9 mouse cellular contexts compared by ENCODE assay signal in the genomic region with DNA sequence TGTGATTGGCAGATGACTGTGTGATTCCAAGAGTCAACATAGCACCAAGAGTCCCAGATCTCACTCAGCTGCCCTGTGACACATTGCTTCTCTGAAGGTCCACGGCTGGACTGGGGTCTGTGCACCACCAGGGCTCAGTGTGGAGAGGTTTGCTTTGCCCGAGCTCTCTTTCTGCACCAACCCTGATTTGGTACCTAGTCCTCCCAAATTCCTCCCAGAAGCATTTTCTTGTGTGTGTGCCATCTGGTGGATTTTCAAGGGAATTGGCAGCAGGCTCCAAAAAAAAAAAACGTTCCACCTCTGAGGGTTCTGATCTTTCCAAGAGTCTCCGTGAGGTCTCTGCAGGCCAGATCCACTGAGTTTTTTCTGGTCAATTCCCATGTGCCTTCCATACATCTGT.
DNase-seq lines count a peak whose midpoint lies in the region; ATAC-seq lines count a peak whose summit lies in the region.
"Had no signal": no experiment of that assay in that cellular context is flagged by ENCODE, and none has a peak within 500 bp of the region (broad histone marks: within the 10 kb centered on the region; RNA-seq: fewer than 3 reads in every experiment).

No protein-coding gene starts in this region.

- no peak overlapping the region for H3K4me3 ChIP-seq in kidney, embryonic 16.5 days (ENCODE audit: low read length)
- H3K4me3 ChIP-seq: embryonic facial prominence, embryonic 15.5 days had no signal

- no peaks in the 10 kb centered on the region for H3K9me3 ChIP-seq in kidney, embryonic 16.5 days (ENCODE audit: low read length)
- H3K9me3 ChIP-seq: embryonic facial prominence, embryonic 15.5 days had no signal

- H3K27me3 ChIP-seq in kidney, embryonic 16.5 days (ENCODE audit: insufficient read depth, low read length): no peaks in the 10 kb centered on the region
- H3K27me3 ChIP-seq: embryonic facial prominence, embryonic 15.5 days had no signal

- 26% methylated on average over 4 of the region's 4 CpGs for WGBS in kidney, embryonic 16.5 days

- no peak overlapping the region for H3K4me2 ChIP-seq in kidney, embryonic 16.5 days (replicated peaks; ENCODE audit: low read depth, low read length)
- H3K4me2 ChIP-seq: embryonic facial prominence, embryonic 15.5 days had no signal

- no peak for ATAC-seq in kidney, embryonic 16.5 days (ENCODE audit: low FRiP score, low TSS enrichment)

- H3K27ac ChIP-seq in kidney, embryonic 16.5 days (ENCODE audit: low read length): no peak overlapping the region
- H3K27ac ChIP-seq: embryonic facial prominence, embryonic 15.5 days had no signal

- H3K4me1 ChIP-seq in kidney, embryonic 16.5 days (ENCODE audit: insufficient read depth, low read length): no peaks in the 10 kb centered on the region
- H3K4me1 ChIP-seq: embryonic facial prominence, embryonic 15.5 days had no signal

- H3K36me3 ChIP-seq in kidney, embryonic 16.5 days (ENCODE audit: insufficient read depth, low read length): no peaks in the 10 kb centered on the region
- H3K36me3 ChIP-seq: embryonic facial prominence, embryonic 15.5 days had no signal

- intact Hi-C loops in left cerebral cortex, postnatal 25 days (cut with DNase I): loop anchor here (1.0 kb wide), 1 partner anchor 489 kb away; no protein-coding TSS in a partner anchor

- DNase-seq in adrenal gland, postnatal 10 days: peak; percentile 17
- DNase-seq in adrenal gland, postnatal 4 days (ENCODE audit: low spot score in 2 of 2): no peak
- DNase-seq in kidney, postnatal 4 days: peak; percentile 12 to 36
- DNase-seq in R1 (ENCODE audit: low read depth, low spot score): peak; percentile 54
- DNase-seq in left cerebral cortex, postnatal 25 days (ENCODE audit: low spot score in 2 of 2): peak; percentile 5 to 22
- DNase-seq in B cell, adult 2 months: no peak
- DNase-seq in urinary bladder, postnatal 4 days (ENCODE audit: low spot score in 2 of 2): no peak

- H3K9ac ChIP-seq in kidney, embryonic 16.5 days (replicated peaks; ENCODE audit: low read length): no peak overlapping the region
- H3K9ac ChIP-seq: embryonic facial prominence, embryonic 15.5 days had no signal

Comparison
In these comparisons a context has a peak if more than half of its experiments do, and no peak if none do; other contexts are left out.
1. DNase-seq: peak in adrenal gland, postnatal 10 days (single experiment), kidney, postnatal 4 days (2 of 2), R1 (single experiment) and left cerebral cortex, postnatal 25 days (2 of 2); none in adrenal gland, postnatal 4 days (0 of 2), B cell, adult 2 months (0 of 2) and urinary bladder, postnatal 4 days (0 of 2).